Mouse (Mus musculus) adrenal gland, adult 18-20 months (tissue): Measurements from ENCODE around the gene Thap7. TPM values are rescaled to one million over a fixed set of nuclear protein-coding genes. Genes with fewer than 3 reads are reported as not detected.
"Not testable (repeated sequence)": the region's sequence is repeated elsewhere in the genome, so short reads cannot be mapped to it uniquely, and the experiment has no call there.

Source experiments
- DNase-seq, 2 experiments: peaks; one replicate each; pipeline ENCODE4 v3.0.0; 2021 to 2022; ENCODE audit warnings: low spot score in 2 of 2
- total RNA-seq, 2 experiments: library from RNA; stranded (reverse); gene quantifications; 1 replicate in 1 of 2; 2 replicates in 1 of 2; pipeline ENCODE4 v1.2.3; 2021

Thap7 gene
- total RNA-seq, 2 experiments from 2014 or later, result 35.1 to 38.5 TPM

DNA sequence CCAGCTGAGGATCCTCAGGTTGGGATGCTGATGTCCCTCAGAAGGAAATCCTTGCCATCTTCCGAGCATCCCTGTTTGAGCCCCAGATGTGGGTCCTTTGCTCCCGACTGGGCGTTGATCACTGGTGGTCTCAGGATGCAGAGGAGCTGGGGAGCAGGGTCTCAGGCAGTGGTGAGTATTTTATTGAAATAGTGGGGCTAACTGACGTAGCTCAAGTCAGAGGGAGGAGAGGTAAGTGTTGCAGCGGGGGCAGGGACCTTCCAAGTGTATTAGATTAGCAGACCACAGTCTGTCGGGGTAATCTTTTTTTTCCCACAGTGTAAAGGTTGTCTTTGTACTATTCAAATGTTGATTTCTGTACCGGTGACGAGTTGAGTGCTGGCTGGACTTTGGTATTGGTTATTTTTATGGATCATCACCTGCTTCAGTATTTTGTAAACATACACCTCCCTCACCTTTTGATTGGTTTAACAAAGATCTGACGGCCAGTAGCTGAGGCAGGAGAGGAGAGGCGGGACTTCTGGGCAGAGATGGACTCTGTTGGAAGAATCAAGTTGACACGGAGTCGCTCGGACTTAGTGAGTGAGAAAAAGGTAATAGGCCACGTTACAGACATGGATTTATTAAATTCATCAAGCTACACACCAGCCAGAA lies 1.9 kb upstream of the Thap7 start:
- DNase-seq, result no peak

DNA sequence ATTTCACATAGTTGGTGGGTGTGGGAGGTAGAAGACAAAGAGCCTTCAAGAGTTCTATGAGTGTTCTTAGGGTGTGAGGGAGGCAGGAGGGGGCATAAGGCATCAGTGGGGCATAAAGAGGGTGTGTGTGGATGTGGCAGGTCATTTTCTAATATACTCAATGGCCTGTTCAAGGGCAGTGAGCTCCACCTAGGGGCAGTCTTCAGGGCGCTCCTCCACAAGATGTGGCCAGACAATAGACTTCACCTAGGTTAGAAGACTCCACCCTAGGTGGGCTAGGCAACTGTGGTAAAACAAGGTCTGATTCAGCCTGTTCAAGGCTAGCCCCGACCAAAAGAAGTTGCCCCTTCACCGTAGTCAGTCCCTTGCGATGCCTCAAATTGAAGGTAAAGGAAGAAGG lies 1.3 kb upstream of the Thap7 start:
- no peak for DNase-seq

DNA sequence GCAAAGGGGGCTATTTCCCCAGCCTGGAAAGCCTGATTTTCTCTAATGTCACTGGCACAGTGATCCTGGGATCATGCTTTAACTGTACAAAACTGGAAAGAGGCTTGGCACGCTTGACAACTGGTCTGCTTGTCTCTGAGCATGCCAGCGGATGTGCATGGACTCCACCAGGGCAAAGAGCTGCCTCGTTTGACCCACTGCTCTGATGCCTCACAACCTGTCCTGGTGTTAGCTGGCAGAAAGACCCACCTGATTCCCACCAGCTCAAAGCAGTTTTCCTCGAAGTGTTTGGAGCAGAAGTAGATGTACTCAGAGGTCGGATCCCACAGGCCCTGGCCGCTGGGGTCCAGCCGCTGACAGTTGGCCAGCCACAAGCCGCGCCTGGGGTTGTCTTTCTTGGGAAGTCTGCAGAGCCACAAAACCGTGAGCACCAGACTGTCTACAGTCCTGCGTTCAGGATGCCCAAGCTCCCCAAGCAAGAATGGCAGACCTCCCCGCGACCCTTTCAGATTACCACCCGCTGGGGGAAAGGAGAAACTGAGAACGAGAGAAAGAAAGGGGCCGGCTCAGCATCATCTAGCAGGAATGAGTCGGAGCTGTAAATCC lies 852 bp downstream of the Thap7 start:
- DNase-seq, result peak in 1 of 2 experiments; percentile 12

DNA sequence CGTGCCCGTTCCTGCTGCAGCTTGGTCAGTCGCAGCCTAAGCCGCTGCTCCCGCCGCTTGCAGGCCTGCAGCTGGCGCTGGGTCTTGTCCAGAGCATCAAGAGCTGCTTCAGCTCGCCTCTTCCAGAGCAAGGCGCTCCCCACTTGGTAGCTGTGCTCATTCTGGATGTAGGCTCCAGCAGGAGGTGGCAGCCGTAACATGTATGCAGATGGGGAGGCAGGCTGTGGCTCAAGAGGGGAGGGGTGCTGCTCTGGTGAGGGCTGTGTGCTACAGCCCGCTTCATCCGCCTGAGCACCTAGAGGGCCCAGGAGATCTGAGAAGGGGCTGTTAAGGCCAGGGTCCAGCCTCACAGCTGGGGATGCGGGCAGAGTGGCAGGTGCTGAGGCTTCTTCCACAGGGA lies 2.7 kb downstream of the Thap7 start:
- DNase-seq, result no peak

- DNase-seq, result no peak
Measured at GRCm38 (mm10) chr16:17527606-17528005, 3.3 kb downstream of the Thap7 start.

GRCm38 (mm10) chr16:17526223-17526622 lies 4.7 kb downstream of the Thap7 start:
- DNase-seq, result no peak

- no peak for DNase-seq
Measured at GRCm38 (mm10) chr16:17525524-17525923, 5.4 kb downstream of the Thap7 start.

DNA sequence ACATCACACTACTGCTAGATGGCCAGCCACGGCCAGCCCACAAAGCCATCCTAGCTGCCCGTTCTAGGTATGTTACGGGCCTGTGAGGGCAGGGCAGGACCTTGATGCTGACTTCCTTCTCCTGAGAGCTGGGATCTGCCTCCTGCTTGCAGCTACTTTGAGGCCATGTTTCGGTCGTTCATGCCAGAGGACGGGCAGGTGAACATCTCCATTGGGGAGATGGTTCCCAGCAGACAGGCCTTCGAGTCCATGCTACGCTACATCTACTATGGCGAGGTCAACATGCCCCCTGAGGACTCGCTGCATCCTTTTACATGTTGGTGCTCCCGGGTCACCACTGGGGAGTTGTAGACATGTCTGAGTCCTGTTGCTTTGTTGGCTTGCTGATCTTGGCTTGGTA lies 6.8 kb downstream of the Thap7 start:
- DNase-seq, result no peak

DNA sequence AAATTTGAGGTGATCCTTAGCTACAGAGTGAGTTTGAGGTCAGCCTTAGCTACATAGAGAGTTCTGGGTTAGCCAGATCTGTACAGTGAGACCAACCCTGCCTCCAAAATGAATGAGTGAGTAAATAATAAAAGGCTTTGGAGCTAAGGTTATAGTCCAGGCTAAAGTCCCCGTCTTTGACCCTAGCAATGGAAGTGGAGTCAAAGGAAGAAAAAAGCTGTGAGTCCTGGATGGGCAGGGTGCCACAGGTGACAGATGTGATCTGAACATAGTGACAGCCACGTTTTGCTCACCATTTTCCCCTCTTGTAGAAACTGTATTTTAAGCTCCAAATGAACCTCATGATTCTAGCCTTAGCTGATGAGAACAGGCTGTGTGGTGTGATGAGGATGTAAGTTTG lies 12.0 kb downstream of the Thap7 start:
- DNase-seq, result no peak

GRCm38 (mm10) chr16:17511431-17511830 lies 19.5 kb downstream of the Thap7 start:
- no peak for DNase-seq

- DNase-seq, result no peak
Measured at GRCm38 (mm10) chr16:17510686-17511085, 20.2 kb downstream of the Thap7 start.

GRCm38 (mm10) chr16:17510143-17510542 lies 20.8 kb downstream of the Thap7 start:
- DNase-seq, result no peak

- DNase-seq, result no peak
Measured at GRCm38 (mm10) chr16:17509240-17509597, 21.7 kb downstream of the Thap7 start.

DNA sequence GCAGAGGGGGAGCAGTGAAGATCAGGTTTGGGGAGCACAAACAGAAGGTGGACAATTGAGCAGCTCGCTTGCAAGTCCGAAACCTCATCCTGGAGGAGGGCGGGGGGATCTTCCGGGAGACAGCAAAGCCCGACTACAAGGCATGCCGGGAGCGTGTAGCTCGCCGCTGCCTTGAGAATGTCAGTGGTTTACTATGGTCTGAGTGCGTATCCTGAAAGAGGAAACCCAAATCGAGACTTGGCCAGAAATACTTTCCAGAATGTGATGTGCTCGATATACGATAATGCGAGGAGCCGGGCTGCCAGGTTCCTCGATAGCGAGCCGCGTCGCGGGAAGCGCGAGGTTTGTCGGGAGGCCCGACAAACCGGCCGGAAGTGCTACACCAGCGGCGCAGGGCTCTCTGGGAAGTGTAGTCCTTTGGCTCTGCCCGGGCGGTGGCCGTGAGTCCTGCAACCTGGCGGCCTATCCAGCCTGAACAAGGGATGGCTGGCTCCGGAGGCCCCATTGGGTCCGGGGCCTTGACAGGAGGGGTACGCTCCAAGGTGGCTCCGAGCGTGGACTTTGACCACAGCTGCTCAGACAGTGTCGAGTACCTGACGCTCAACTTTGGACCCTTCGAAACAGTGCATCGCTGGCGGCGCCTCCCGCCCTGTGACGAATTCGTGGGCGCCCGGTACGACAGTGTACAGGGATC lies 22.2 kb downstream of the Thap7 start, which contains the start of gene Lztr1:
Gene Lztr1, plus strand, starts transcription at position 143 of the 694 bp plus-strand sequence.
- peak; percentile 84 to 86 for DNase-seq

- not testable (repeated sequence) for DNase-seq
Measured at GRCm38 (mm10) chr16:17508031-17508430, 22.9 kb downstream of the Thap7 start.

GRCm38 (mm10) chr16:17507018-17507552 lies 23.9 kb downstream of the Thap7 start:
- DNase-seq, result no peak

DNA sequence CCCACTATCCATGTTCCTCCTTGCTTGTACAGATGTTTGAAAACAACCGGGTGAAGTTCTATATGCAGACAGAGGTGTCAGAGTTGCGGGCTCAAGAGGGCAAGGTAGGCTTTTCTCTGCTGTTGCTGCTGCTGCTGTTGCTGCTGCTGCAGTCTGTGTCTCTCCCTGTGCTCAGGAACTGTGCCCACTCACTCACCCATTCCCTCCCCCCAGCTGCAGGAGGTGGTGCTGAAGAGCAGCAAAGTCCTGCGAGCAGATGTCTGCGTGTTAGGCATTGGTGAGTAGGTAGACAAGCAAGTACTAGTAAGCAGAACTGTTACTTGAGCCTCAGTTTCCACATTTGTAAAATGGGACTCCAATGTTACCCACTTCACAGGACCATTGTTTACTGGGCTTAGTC lies 28.3 kb downstream of the Thap7 start:
- DNase-seq, result no peak

DNA sequence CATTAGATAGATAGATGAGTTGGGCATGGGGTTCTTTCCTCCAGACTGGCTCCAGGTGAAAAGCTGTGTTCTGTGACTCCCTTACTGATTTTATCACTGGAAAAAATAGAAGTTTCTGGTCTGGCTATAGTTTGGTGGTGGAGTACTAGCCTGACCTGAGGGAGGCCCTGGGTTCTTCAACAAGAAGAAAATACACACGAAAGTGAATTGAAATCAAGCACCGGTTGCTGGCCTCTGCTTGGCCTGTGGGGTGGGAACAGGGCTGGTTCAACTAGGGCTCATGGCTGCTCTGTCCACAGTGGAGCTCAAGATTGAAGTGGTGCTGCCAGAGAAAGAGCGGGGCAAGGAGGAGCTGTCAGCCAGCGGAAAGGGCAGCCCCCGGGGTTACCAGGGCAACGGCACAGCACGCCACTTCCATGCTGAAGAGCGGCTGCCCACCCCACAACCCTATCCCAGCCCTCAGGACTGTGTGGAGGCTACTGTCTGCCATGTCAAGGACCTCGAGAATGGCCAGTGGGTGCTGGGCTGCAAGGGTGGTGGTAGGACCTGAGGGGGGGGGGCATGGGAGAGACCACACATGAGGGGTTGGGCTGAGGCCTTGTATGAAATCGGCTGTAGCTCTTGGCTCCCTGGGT lies 31.6 kb downstream of the Thap7 start:
- DNase-seq, result no peak

- DNase-seq, result peak in 1 of 2 experiments; percentile 48
Measured at GRCm38 (mm10) chr16:17496499-17497305, 34.2 kb downstream of the Thap7 start.

DNA sequence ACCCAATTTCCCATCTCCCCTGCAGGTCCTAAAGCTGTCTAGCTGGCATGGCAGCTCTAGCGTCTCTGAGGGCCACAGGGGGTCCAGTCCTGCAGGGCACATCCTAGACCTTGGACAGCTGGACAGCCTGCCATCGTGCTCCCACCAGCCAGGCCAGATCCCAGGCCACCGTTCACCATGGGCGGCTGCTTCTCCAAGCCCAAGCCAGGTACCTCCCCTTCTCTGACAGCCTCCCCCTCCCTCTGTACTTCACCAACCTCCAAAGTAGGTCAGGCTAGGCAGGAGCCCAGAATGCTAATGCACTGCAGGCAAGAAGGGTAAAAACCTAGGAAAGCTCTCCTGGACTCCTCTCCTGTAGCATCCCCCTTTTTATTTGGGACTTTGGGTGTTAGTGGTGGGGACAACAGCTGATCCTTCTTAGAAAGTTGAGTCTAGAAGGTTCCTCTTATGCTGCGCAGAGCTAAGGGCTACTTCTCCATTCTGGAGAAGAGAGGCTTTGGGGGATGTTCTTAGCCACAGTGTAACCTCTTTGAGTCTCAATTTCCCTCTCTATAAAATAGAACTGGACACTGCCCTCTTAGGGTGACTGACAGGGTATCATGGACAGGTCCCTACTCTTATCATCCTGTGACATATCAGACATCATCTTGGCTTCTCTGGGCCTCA lies 38.9 kb downstream of the Thap7 start:
- DNase-seq, result no peak
